Mouse (Mus musculus): Measurements from ENCODE around the gene Asb7.

Gene Asb7

DNA sequence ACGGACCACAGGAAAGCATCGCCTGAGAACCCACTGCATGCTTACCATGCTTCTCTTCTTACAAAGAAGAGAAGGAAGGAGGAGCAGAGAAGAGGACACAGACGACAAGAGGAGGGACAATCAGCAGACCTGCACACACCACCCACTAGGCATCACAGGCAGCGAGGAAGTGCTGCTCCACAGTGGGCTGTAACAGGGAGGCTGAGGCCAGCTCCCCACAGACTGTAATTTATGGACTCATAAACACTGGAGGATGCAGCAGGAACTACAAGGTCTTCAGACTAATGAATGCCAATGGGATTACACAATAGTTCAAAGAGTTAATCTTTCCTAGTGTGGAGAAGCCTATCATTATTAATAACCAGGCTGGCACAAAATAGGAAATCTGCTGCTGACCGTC is 38.5 kb downstream of the Asb7 start:
- Histone ChIP-seq H3K4me1 (replicated peaks; ENCODE audit: low read depth, low read length) (peaks cover 12% of the 10 kb centered on the region), H3K4me3 (replicated peaks; ENCODE audit: low read length) (no peak overlapping the region), H3K27me3 (ENCODE audit: insufficient read depth, low read length) (no peaks in the 10 kb centered on the region), H3K36me3 (ENCODE audit: insufficient read depth, low read length) (peaks cover 36% of the 10 kb centered on the region), H3K9me3 (ENCODE audit: low read length) (no peaks in the 10 kb centered on the region)
- TF ChIP-seq CTCF (conservative IDR thresholded peaks at IDR 0.05; ENCODE audit: low read length) = no peak
- no peak for TF ChIP-seq POU5F1 (IDR thresholded peaks at IDR 0.05; ENCODE audit: borderline replicate concordance, low read length)
- TF ChIP-seq NANOG (IDR thresholded peaks at IDR 0.05; ENCODE audit: borderline replicate concordance, low read length) = no peak

DNA sequence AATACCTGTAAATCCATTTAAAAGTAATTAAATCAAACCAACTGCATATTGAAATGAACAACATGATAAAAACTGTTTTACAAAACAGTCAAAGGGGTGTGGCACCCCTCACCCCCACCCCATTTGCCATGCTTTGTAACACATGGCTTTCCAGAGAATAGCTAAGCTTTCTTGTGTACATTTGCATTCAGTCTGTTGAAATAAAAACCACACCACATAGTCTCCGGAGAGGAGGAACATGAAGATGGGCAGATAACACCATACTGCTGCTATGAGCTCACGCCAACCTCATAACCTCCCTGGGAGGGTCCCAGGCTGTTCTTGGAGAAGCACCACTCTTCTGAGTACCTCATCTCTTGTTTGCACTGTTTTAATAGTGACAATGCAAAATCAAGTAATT is 40.2 kb downstream of the Asb7 start:
- Histone ChIP-seq H3K27me3 (ENCODE audit: insufficient read depth, low read length) (no peaks in the 10 kb centered on the region), H3K4me1 (replicated peaks; ENCODE audit: low read depth, low read length) (peaks cover 12% of the 10 kb centered on the region)
- TF ChIP-seq POU5F1 (IDR thresholded peaks at IDR 0.05; ENCODE audit: borderline replicate concordance, low read length) (no peak), CTCF (conservative IDR thresholded peaks at IDR 0.05; ENCODE audit: low read length) (no peak), NANOG (IDR thresholded peaks at IDR 0.05; ENCODE audit: borderline replicate concordance, low read length) (no peak)

DNA sequence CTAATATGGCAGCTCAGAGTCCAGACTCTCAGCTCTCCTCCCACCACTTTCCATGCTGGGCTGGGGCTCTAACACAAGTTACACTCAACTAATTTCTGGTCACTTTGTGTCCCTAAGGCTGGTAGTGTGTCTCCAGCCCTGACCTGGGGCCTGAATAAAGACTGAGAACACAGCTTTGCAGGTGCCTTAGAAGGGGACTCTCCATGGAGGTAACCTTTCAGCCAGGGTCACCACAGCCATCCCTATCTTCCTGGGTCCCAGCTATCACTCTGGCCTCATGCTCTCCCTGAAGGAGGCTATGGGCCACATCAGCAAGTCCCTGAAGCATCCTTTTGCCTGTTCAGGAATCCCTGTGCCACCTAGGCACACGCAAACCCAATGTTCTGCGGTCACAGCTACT is 43.7 kb downstream of the Asb7 start:
- H3K27me3 ChIP-seq (ENCODE audit: insufficient read depth, low read length) = no peaks in the 10 kb centered on the region
- TF ChIP-seq POU5F1 (IDR thresholded peaks at IDR 0.05; ENCODE audit: borderline replicate concordance, low read length) = no peak
- TF ChIP-seq CTCF (conservative IDR thresholded peaks at IDR 0.05; ENCODE audit: low read length) = no peak
- TF ChIP-seq NANOG (IDR thresholded peaks at IDR 0.05; ENCODE audit: borderline replicate concordance, low read length) = no peak
- no peaks in the 10 kb centered on the region for H3K9me3 ChIP-seq (ENCODE audit: low read length)
- peaks cover 26% of the 10 kb centered on the region for H3K36me3 ChIP-seq (ENCODE audit: insufficient read depth, low read length)
- no peak overlapping the region for H3K4me3 ChIP-seq (replicated peaks; ENCODE audit: low read length)
- H3K4me1 ChIP-seq (replicated peaks; ENCODE audit: low read depth, low read length) = peaks cover 3% of the 10 kb centered on the region; the same call in 1 of the 2 replicates

More for the DNA sequence above, 40.2 kb downstream of the Asb7 start:
- no peak overlapping the region for H3K4me3 ChIP-seq (replicated peaks; ENCODE audit: low read length)
- H3K36me3 ChIP-seq (ENCODE audit: insufficient read depth, low read length) = peaks cover 23% of the 10 kb centered on the region
- no peaks in the 10 kb centered on the region for H3K9me3 ChIP-seq (ENCODE audit: low read length)

DNA sequence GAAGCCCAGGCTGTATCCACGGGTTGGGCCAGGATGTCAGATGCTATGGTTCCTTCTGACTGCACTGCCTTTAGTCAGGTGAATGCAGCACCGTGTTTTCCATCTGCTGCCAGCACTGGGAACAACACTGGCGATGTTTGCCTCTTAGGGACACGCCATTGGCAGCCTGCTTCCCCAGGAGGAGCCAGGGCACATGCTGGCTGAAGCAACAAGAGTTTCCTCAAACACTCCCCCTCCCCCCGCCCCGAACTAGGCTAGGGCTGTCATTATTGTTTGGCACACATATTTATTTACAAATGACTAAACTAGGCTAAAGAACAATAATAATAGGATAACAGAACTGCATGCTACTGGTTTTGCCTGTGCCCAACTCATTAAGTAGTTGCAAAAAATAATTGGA is 56.0 kb downstream of the Asb7 start:
- no peaks in the 10 kb centered on the region for H3K9me3 ChIP-seq (ENCODE audit: low read length)
- H3K27me3 ChIP-seq (ENCODE audit: insufficient read depth, low read length) = no peaks in the 10 kb centered on the region
- H3K4me3 ChIP-seq (replicated peaks; ENCODE audit: low read length) = no peak overlapping the region
- TF ChIP-seq CTCF (conservative IDR thresholded peaks at IDR 0.05; ENCODE audit: low read length) = no peak
- TF ChIP-seq NANOG (IDR thresholded peaks at IDR 0.05; ENCODE audit: borderline replicate concordance, low read length) = no peak
- TF ChIP-seq POU5F1 (IDR thresholded peaks at IDR 0.05; ENCODE audit: borderline replicate concordance, low read length) = no peak
- H3K36me3 ChIP-seq (ENCODE audit: insufficient read depth, low read length) = no peaks in the 10 kb centered on the region
- peaks cover 7% of the 10 kb centered on the region for H3K4me1 ChIP-seq (replicated peaks; ENCODE audit: low read depth, low read length)

DNA sequence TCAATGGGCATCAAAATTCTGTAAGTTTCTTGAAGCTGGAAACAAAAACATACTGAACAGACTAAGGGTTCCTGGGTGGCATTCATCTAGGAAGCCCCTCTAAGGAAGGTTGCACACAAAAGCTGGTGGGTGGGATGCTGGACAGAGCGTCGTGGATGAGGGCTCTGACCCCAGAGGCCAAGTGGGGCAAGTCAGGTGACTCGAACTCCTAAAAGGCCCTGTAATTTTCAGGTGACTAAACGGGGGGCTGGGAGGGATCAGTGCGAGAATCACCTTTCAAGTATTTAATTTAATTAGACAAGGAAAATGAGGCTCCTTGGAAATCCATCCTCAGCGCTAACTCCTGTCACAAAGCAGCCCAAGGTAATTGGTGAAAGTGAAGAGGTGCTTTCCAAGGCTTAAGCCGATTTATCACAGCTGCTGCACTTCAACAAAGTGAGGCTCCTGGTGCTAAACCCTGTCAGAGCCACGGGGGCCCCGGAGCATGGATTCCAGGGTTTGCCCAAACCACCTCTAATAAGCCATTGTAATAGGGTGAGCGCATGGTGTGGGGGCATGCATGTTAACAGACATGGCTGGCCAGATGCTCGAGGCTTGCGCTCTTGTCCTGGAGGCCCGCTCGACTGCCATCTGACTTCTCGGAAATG is 59.1 kb downstream of the Asb7 start:
- H3K4me3 ChIP-seq (replicated peaks; ENCODE audit: low read length) = no peak overlapping the region
- no peaks in the 10 kb centered on the region for H3K27me3 ChIP-seq (ENCODE audit: insufficient read depth, low read length)
- peaks cover 7% of the 10 kb centered on the region for H3K4me1 ChIP-seq (replicated peaks; ENCODE audit: low read depth, low read length)
- no peaks in the 10 kb centered on the region for H3K36me3 ChIP-seq (ENCODE audit: insufficient read depth, low read length)
- H3K9me3 ChIP-seq (ENCODE audit: low read length) = no peaks in the 10 kb centered on the region
- TF ChIP-seq CTCF (conservative IDR thresholded peaks at IDR 0.05; ENCODE audit: low read length) (no peak), NANOG (IDR thresholded peaks at IDR 0.05; ENCODE audit: borderline replicate concordance, low read length) (no peak), POU5F1 (IDR thresholded peaks at IDR 0.05; ENCODE audit: borderline replicate concordance, low read length) (no peak)

DNA sequence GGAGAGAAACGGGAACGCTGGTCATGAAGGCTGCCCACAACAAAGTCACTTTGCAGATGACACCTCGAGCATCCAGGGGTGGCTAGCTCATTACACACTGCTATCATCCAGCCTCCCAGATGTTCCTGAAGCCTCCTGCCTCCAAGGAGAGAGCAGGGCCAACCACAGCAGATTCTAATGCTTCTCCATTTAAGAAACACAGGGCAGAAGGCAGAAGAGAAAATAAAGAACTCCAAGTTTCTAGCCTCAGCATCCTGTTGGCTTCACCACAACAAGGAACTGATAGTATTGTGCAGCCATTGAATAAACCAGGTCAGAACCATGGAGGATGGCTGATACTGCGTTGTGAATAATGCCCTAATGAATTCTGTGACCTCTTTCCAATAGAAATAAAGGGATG is 60.0 kb downstream of the Asb7 start:
- H3K4me1 ChIP-seq (replicated peaks; ENCODE audit: low read depth, low read length) = peaks cover 7% of the 10 kb centered on the region
- no peak overlapping the region for H3K4me3 ChIP-seq (replicated peaks; ENCODE audit: low read length)
- H3K36me3 ChIP-seq (ENCODE audit: insufficient read depth, low read length) = no peaks in the 10 kb centered on the region
- H3K27me3 ChIP-seq (ENCODE audit: insufficient read depth, low read length) = no peaks in the 10 kb centered on the region
- TF ChIP-seq CTCF (conservative IDR thresholded peaks at IDR 0.05; ENCODE audit: low read length) = no peak
- no peak for TF ChIP-seq POU5F1 (IDR thresholded peaks at IDR 0.05; ENCODE audit: borderline replicate concordance, low read length)
- TF ChIP-seq NANOG (IDR thresholded peaks at IDR 0.05; ENCODE audit: borderline replicate concordance, low read length) = no peak
- H3K9me3 ChIP-seq (ENCODE audit: low read length) = no peaks in the 10 kb centered on the region

DNA sequence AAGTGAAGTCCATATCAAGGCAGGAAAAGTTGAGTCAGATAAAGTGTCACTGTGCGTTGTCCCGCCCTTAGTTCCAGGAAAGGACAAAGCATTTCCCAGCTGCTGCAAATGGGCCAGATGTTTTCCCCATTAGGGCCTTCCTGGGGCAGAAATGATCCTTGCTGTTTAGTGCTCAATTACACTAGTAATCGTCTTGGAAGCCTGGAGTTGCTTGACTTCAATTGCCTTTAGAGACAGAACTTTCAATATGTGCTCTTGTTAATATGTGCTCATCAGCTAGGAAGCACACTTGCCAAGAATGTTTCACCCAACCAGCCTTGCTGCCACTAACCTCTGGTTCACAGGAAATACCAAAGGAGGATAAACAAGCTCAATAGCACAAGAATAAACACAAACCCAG is 66.0 kb downstream of the Asb7 start:
- Histone ChIP-seq H3K27me3 (ENCODE audit: insufficient read depth, low read length) (no peaks in the 10 kb centered on the region), H3K36me3 (ENCODE audit: insufficient read depth, low read length) (no peaks in the 10 kb centered on the region), H3K9me3 (ENCODE audit: low read length) (no peaks in the 10 kb centered on the region), H3K4me1 (replicated peaks; ENCODE audit: low read depth, low read length) (peaks cover 8% of the 10 kb centered on the region), H3K4me3 (replicated peaks; ENCODE audit: low read length) (no peak overlapping the region)
- TF ChIP-seq NANOG (IDR thresholded peaks at IDR 0.05; ENCODE audit: borderline replicate concordance, low read length) (no peak), CTCF (conservative IDR thresholded peaks at IDR 0.05; ENCODE audit: low read length) (no peak), POU5F1 (IDR thresholded peaks at IDR 0.05; ENCODE audit: borderline replicate concordance, low read length) (no peak)

DNA sequence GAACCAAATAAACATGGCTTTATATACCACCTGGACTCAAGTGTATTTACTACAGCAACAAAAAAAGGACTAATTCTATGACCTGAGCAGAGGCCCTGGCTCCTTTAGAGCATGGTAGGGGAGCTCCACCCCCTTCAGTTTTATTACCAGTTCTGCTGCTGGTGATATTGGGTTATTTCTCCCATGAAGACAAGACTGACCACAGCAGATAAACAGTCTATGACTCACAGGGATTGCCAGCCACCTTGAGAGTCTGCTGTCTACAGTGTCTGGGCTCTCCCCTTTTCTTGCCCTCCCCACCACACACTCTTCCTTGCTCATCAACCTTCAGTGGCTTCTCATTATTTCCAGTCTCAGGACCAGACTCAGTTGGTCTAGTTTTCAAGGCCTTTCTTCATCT is 87.5 kb downstream of the Asb7 start:
- Histone ChIP-seq H3K4me1 (replicated peaks; ENCODE audit: low read depth, low read length) (peaks cover 5% of the 10 kb centered on the region; the same call in 1 of the 2 replicates), H3K4me3 (replicated peaks; ENCODE audit: low read length) (no peak overlapping the region), H3K36me3 (ENCODE audit: insufficient read depth, low read length) (no peaks in the 10 kb centered on the region), H3K27me3 (ENCODE audit: insufficient read depth, low read length) (no peaks in the 10 kb centered on the region), H3K9me3 (ENCODE audit: low read length) (peaks cover 4% of the 10 kb centered on the region; the same call in 1 of the 2 replicates)
- TF ChIP-seq CTCF (conservative IDR thresholded peaks at IDR 0.05; ENCODE audit: low read length) (no peak), NANOG (IDR thresholded peaks at IDR 0.05; ENCODE audit: borderline replicate concordance, low read length) (no peak), POU5F1 (IDR thresholded peaks at IDR 0.05; ENCODE audit: borderline replicate concordance, low read length) (no peak)
